Mouse (Mus musculus) forebrain, embryonic 11.5 days (tissue): Measurements from ENCODE around the gene Kcnh4. TPM values are rescaled to one million over a fixed set of nuclear protein-coding genes. Genes with fewer than 3 reads are reported as not detected.

Experiments
- ATAC-seq: fragments of 200-750 bp; cut with Nextera tagmentation; replicated peaks from 2 replicates; pipeline ENCODE4 v1.8.0; 2017; ENCODE audit warnings: moderate TSS enrichment; ENCODE audit not compliant: low FRiP score
- DNase-seq: peaks from one replicate; pipeline ENCODE4 v3.0.0-alpha.2; 2017; ENCODE audit warnings: low spot score
- H3K27ac ChIP-seq: fragments of 300-500 bp; sonication (generic); 2 replicates; pipeline ENCODE4 v1.5.1; 2014; ENCODE audit warnings: low read depth, low read length
- H3K27me3 ChIP-seq: fragments of 300-500 bp; sonication (generic); 2 replicates; pipeline ENCODE4 v1.6.1; 2014; ENCODE audit warnings: mild to moderate bottlenecking, low read length, mixed read lengths; ENCODE audit not compliant: control insufficient read depth, insufficient read depth
- H3K36me3 ChIP-seq: fragments of 300-500 bp; sonication (generic); 2 replicates; pipeline ENCODE4 v1.6.1; 2014; ENCODE audit warnings: mild to moderate bottlenecking, low read length, moderate library complexity, mixed read lengths; ENCODE audit not compliant: control insufficient read depth, insufficient read depth
- H3K4me1 ChIP-seq: fragments of 300-500 bp; sonication (generic); replicated peaks from 2 replicates; pipeline ENCODE4 v1.6.1; 2014; ENCODE audit warnings: low read length, mixed read lengths; ENCODE audit not compliant: control insufficient read depth, insufficient read depth
- H3K4me2 ChIP-seq: fragments of 300-500 bp; sonication (generic); 2 replicates; pipeline ENCODE4 v1.6.1; 2014; ENCODE audit warnings: low read depth, mild to moderate bottlenecking, low read length, moderate library complexity, mixed read lengths; ENCODE audit not compliant: severe bottlenecking
- H3K4me3 ChIP-seq: fragments of 300-500 bp; sonication (generic); 2 replicates; pipeline ENCODE4 v1.5.1; 2014; ENCODE audit warnings: low read depth, low read length
- H3K9ac ChIP-seq: fragments of 300-500 bp; sonication (generic); 2 replicates; pipeline ENCODE4 v1.6.1; 2014; ENCODE audit warnings: low read length
- H3K9me3 ChIP-seq: fragments of 300-500 bp; sonication (generic); 2 replicates; pipeline ENCODE4 v1.6.1; 2016; ENCODE audit warnings: low read length, mixed read lengths; ENCODE audit not compliant: control insufficient read depth
- WGBS: fragments of 180-500 bp; shearing (Covaris S2); extraction: QIAGEN DNeasy Blood & Tissue Kit; methylation state at CpG from one replicate; pipeline ENCODE4 v1.1.7; 2014; 5-methylcytosine and 5-hydroxymethylcytosine counted together
- polyA plus RNA-seq: library from polyadenylated mRNA; unstranded; fragments of >200 nt; fragmentation: Nextera tagmentation; extraction: Ambion mirVana; gene quantifications from 2 replicates; pipeline ENCODE4 v1.2.1, GENCODE M21; 2014

Gene Kcnh4
- polyA plus RNA-seq: 2.7 and 3.1 TPM in 2 replicates

DNA sequence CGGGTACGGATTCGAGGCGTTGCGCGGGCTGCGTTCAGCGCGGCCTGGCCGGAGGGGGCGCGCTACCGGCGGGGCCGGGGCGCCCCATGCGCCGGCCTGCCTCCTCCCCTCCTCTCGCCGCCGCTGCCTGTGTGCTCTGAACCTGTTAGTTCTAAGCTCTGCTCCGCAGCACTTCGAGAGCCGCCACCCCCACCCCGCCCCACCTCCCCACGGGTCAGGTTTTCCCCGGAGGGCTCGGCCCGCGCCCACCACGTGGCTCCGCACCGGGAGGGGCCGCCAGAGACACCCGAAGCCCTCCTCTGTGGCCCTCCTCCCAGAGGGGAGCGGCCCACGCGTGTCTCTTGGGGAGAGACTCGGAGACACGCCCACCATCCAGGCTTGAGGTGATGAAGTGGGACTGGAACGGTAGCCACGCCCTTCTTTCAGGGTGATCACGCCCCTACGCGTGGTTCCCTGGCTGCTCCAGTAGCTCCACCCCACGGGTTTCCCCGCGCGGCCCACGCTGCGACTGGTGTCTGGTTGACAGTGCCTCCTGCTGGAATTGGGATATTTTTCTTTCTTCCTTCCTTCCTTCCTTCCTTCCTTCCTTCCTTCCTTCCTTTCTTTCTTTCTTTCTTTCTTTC lies at the start of gene Kcnh4:
TSS of gene Kcnh4 (minus strand) at position 332 of the 623 bp plus-strand sequence.
- DNase-seq: peak; percentile 72
- Histone ChIP-seq H3K9ac (peak within 1 kb of the TSS; percentile 45), H3K4me3 (peak within 1 kb of the TSS; percentile 35), H3K4me1 (peaks cover 8% of the 10 kb centered on the region; the same call in 1 of the 2 replicates), H3K27me3 (peaks cover 13% of the 10 kb centered on the region), H3K4me2 (peak within 1 kb of the TSS; percentile 83), H3K9me3 (no peaks in the 10 kb centered on the region), H3K36me3 (no peaks in the 10 kb centered on the region), H3K27ac (no peak within 1 kb of the TSS)
- under 1% methylated on average over 49 of the region's 51 CpGs for WGBS
- peak; percentile 31; the same call in 1 of the 2 replicates for ATAC-seq

DNA sequence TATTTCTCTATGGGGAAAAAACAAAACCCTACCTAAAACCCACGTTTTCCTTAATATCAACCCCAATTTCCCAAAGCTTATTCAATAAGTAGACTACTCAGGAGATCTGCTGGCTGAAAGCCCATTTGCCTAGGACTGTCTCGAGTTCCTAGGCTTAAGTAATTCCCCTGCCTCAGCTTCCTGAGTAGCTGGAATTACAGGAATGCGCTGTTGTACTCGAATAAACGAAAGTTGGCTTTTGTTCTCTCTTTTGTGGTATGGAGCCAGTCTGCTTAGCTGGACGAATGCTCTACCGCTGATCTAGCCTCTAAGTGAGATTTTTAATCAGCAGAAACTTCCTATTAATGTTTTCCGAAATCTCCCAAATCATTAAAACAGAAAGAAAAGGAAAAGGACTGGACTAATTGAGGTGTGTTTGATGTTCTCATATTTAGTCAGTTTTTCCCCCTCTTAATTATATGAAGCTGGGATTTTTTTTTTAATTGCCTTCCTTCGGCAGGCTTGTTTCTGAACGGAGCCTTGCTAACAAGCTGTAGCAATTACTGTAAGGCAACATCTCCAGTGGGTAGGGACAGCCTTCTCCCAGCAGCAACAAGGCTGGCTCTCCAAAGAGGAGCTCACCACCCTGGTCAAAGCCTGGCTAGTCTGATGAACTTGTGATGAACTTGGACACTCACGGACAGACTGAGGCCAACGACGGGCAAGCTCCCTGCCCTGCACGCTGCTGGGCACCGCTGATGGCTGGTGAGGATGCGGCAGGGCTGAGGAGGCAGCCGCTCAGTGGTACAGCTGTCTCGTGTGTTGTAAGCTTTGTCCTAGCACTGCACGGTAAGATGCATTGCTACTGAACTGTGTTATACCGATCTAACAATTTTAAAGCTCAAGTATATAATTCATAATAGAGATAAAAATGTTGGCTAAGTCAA lies 46.9 kb upstream of the Kcnh4 start:
- Histone ChIP-seq H3K36me3 (no peaks in the 10 kb centered on the region), H3K9ac (no peak overlapping the region), H3K27ac (peak overlapping the region; percentile 34; the same call in 1 of the 2 replicates), H3K4me2 (no peak overlapping the region), H3K27me3 (no peaks in the 10 kb centered on the region), H3K9me3 (no peaks in the 10 kb centered on the region), H3K4me1 (no peaks in the 10 kb centered on the region), H3K4me3 (no peak overlapping the region)
- DNase-seq (peak; percentile 56), ATAC-seq (no peak)
- WGBS: 61% methylated on average over 20 of the region's 20 CpGs

DNA sequence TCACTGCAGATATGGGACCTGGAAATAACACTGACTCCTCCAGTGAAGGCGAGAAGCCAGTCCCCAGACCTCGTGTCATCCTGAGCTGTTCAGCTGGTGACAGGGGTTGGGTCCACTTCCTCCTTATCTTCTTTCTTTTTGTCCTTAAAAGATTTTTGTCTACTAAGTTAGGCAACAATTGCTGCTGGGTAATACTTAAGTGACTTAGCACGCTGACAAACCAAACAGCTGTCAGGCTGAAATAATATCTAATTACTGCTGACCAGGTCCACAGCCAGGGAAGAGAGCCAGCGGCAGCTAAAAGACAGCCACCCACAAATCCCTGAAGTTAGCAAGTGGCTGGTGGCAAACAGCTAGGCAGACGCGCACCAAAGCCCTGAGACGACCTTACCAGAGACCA lies 45.8 kb upstream of the Kcnh4 start:
- Histone ChIP-seq H3K4me2 (no peak overlapping the region), H3K9me3 (no peaks in the 10 kb centered on the region), H3K4me1 (no peaks in the 10 kb centered on the region), H3K27ac (no peak overlapping the region), H3K4me3 (no peak overlapping the region), H3K36me3 (no peaks in the 10 kb centered on the region), H3K27me3 (no peaks in the 10 kb centered on the region), H3K9ac (no peak overlapping the region)
- 84% methylated on average over 7 of the region's 7 CpGs for WGBS
- ATAC-seq (no peak), DNase-seq (no peak)

DNA sequence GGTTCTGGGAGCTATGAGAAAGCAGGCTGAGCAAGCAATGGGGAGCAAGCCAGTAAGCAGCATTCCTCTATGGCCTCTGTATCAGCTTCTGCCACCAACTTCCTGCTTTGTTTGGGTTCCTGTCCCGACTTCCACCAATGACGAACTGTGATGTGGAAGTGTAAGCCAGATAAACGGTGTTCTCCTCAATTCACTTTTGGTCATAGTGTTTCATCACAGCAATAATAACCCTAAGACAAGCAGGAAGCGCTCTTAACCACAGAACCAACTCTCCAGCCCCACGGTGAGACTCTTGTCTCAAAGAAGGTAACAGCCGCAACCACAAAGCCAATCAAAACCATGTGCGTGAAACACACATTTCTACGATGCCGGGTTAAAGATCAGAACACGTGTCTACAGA lies 44.7 kb upstream of the Kcnh4 start:
- WGBS: 98% methylated on average over 10 of the region's 10 CpGs
- H3K4me3 ChIP-seq: no peak overlapping the region
- ATAC-seq: no peak

DNA sequence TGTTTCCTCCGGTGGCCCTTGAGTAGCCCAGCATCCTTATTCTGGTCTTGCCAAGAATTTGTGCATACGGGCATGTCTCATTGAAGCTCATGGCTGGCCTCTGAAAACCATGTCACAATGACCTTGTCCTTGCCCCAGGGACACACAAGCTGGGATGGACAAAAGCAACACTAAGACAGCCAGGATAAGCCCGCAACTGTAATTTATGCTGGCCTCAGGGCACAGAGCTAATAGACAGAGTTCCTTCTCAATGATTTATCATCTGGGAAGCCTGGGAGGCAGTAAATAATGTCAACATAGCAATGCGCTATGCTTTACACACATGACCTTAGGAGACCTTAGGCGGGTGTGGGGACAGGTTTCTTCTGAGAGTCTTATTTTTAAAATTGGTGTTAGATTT lies 39.7 kb upstream of the Kcnh4 start:
- no peaks in the 10 kb centered on the region for H3K36me3 ChIP-seq
- no peak for ATAC-seq

More for the DNA sequence above, 44.7 kb upstream of the Kcnh4 start:
- H3K9me3 ChIP-seq: no peaks in the 10 kb centered on the region
- H3K9ac ChIP-seq: no peak overlapping the region
- DNase-seq: no peak
- H3K4me1 ChIP-seq: no peaks in the 10 kb centered on the region
- no peaks in the 10 kb centered on the region for H3K36me3 ChIP-seq
- H3K27ac ChIP-seq: no peak overlapping the region
- H3K4me2 ChIP-seq: no peak overlapping the region
- H3K27me3 ChIP-seq: no peaks in the 10 kb centered on the region

DNA sequence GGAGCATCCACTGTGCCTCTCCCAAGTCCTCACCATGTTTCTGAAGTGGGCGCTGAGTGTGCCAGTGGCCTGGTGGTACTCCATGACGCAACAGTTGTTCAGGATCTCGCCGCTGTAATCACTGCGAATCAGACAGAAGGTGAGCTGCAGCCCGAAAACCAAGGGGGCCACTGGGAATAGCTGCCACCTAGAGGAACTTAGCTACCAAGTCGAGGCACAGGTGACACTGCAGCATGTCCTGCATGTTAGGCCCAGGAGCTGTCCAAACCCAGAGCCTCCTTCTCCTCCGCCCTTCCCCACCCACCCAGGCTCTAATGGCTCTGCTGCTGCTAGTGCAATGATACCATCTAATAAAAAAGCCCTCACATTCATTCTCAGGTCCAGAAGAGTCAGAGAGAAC lies 36.8 kb upstream of the Kcnh4 start:
- no peak overlapping the region for H3K4me2 ChIP-seq
- H3K27ac ChIP-seq: no peak overlapping the region
- no peak for DNase-seq
- ATAC-seq: no peak
- no peak overlapping the region for H3K4me3 ChIP-seq
- 57% methylated on average over 8 of the region's 8 CpGs for WGBS
- H3K27me3 ChIP-seq: no peaks in the 10 kb centered on the region
- H3K9me3 ChIP-seq: no peaks in the 10 kb centered on the region
- H3K9ac ChIP-seq: no peak overlapping the region
- no peaks in the 10 kb centered on the region for H3K4me1 ChIP-seq
- H3K36me3 ChIP-seq: no peaks in the 10 kb centered on the region

More for the DNA sequence above, 39.7 kb upstream of the Kcnh4 start:
- 82% methylated on average over 5 of the region's 5 CpGs for WGBS
- no peak overlapping the region for H3K4me3 ChIP-seq
- no peak overlapping the region for H3K9ac ChIP-seq
- H3K4me1 ChIP-seq: no peaks in the 10 kb centered on the region
- DNase-seq: no peak
- H3K27me3 ChIP-seq: no peaks in the 10 kb centered on the region
- H3K27ac ChIP-seq: no peak overlapping the region
- H3K9me3 ChIP-seq: no peaks in the 10 kb centered on the region
- no peak overlapping the region for H3K4me2 ChIP-seq

DNA sequence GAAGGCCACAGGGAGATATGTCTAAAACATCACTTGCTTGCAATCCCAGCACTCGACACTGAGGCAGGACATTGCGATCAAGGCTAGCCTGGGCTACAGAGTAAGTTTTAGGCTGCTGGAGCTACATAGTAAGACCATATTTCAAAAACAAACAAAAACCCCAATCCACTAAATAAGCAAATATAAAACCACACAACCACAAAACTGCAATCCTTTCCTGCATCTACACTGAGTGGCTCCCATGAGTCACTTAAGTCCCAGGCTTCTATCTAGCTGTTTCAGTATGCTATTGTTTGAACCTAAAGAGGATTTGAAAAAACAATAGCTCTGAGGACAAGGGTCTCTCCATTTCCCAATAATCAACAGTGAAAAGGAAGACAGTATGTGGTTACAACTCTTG lies 35.6 kb upstream of the Kcnh4 start:
- DNase-seq (no peak), ATAC-seq (no peak)
- WGBS: 92% methylated on average over 2 of the region's 2 CpGs
- Histone ChIP-seq H3K27me3 (no peaks in the 10 kb centered on the region), H3K9me3 (no peaks in the 10 kb centered on the region), H3K27ac (no peak overlapping the region), H3K4me2 (no peak overlapping the region), H3K36me3 (no peaks in the 10 kb centered on the region), H3K9ac (no peak overlapping the region), H3K4me1 (no peaks in the 10 kb centered on the region), H3K4me3 (no peak overlapping the region)

DNA sequence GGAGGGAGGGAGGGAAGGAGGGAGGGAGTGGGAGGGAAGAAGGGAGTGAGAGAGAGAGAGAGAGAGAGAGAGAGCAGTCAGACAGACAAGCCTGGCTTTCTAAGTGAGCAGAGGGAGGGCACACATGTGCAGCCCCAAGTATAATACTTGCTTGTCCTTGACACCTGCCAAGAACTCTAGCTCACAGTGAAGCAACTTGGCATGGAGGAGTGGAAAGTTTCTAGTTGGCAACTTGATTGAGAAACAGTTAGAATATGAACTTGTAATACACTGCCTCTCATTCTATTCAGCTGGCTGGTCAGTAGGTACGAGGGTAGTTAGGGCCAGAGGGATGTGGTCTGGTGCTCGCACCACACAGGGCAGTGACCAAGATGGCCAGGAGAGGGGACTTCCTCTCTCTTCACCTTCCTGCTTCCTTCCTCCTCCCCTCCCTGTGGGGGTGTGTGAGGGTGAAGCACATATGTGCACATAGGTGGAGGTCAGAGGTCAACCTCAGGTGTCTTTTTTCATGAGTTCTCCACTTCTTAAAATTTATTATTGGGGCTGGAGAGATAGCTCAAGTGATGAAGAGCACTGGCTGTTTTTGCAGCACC lies 31.8 kb upstream of the Kcnh4 start:
- H3K9me3 ChIP-seq: no peaks in the 10 kb centered on the region
- H3K4me2 ChIP-seq: no peak overlapping the region
- H3K4me1 ChIP-seq: peaks cover 2% of the 10 kb centered on the region; the same call in 1 of the 2 replicates
- no peak overlapping the region for H3K9ac ChIP-seq
- DNase-seq (no peak), ATAC-seq (no peak)
- H3K27ac ChIP-seq: no peak overlapping the region
- no peaks in the 10 kb centered on the region for H3K27me3 ChIP-seq
- H3K4me3 ChIP-seq: no peak overlapping the region
- 94% methylated on average over 2 of the region's 2 CpGs for WGBS
- H3K36me3 ChIP-seq: no peaks in the 10 kb centered on the region
